Mouse (Mus musculus): ENCODE data around the gene Adk.

- TF ChIP-seq EP300 (IDR thresholded peaks at IDR 0.05; ENCODE audit: low read depth): no peak
- no peak for TF ChIP-seq CTCF (IDR thresholded peaks at IDR 0.05; ENCODE audit: low read depth)
Measured at GRCm38 (mm10) chr14:21368622-21369021, 316.2 kb downstream of the Adk start.
